10 mouse cellular contexts compared by ENCODE assay signal in the genomic region with DNA sequence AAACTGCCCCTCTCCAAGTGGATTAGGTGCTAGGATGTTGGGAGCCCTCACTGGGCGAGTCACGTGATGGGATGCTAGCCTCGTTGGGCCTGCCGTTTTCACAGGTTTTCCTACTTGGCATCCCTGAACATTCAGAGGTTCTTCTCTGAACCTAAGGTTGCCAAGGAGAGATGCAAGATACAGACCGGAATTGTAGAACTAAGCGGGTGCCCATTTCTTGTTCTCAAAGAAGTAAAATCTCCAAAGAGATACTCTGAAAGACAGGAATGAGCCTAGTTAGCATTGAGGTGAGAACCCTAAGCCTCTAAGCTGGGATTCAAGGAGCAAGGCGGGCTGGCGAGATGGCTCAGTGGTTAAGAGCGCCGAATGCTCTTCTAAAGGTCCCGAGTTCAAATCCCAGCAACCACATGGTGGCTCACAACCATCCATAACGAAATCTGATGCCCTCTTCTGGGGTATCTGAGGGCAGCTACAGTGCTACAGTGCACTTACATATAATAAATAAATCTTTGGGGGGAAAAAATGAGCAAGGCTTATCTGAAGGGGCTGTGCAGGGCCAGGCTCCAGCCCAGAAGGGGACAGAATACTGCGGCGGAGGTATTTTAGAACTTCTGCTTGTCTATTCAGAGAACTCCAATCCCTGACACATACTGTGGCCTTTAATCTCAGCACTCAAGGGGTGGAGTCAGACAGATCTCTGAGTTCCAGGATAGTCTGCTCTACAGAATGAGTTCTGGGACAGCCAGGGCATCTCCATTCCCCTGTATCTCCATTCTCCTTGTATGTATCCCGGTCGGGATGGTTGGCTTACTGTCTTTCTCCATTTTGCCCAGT. TPM values are rescaled to one million over a fixed set of nuclear protein-coding genes. Genes with fewer than 3 reads are reported as not detected.
A peak's percentile ranks its signal among the peaks of the same experiment; 100 is the strongest.
DNase-seq lines count a peak whose midpoint lies in the region; ATAC-seq and TF ChIP-seq lines count a peak whose summit lies in the region.
"Had no signal": no experiment of that assay in that cellular context is flagged by ENCODE, and none has a peak within 500 bp of the region (broad histone marks: within the 10 kb centered on the region; RNA-seq: fewer than 3 reads in every experiment).

No protein-coding gene starts in this region.

- H3K36me3 ChIP-seq in embryonic facial prominence, embryonic 12.5 days: no peaks in the 10 kb centered on the region
- H3K36me3 ChIP-seq in limb, embryonic 10.5 days: no peaks in the 10 kb centered on the region
- no peaks in the 10 kb centered on the region for H3K36me3 ChIP-seq in neural tube, embryonic 12.5 days
- H3K36me3 ChIP-seq in thymus, adult 2 months (ENCODE audit: control insufficient read depth, insufficient read depth, low read length): no peaks in the 10 kb centered on the region

- 86% methylated on average over 16 of the region's 16 CpGs for WGBS in embryonic facial prominence, embryonic 12.5 days
- 83% methylated on average over 16 of the region's 16 CpGs for WGBS in limb, embryonic 10.5 days
- 87% methylated on average over 16 of the region's 16 CpGs for WGBS in neural tube, embryonic 12.5 days
- 88% methylated on average over 16 of the region's 16 CpGs for WGBS in thymus, adult 2 months

- no peak for TF ChIP-seq POLR2A in thymus, adult 2 months (IDR thresholded peaks at IDR 0.05; ENCODE audit: control insufficient read depth, extremely low read depth, insufficient read depth, low read length, poor library complexity)

- H3K27me3 ChIP-seq in embryonic facial prominence, embryonic 12.5 days: 0 out of 2 replicates have a peak, but pooled peaks cover 2% of the 10 kb centered on the region
- peaks cover 39% of the 10 kb centered on the region; the same call in 1 of the 2 replicates for H3K27me3 ChIP-seq in limb, embryonic 10.5 days (ENCODE audit: low read depth, poor library complexity, severe bottlenecking)
- no peaks in the 10 kb centered on the region for H3K27me3 ChIP-seq in neural tube, embryonic 12.5 days (replicated peaks)
- no peaks in the 10 kb centered on the region for H3K27me3 ChIP-seq in thymus, adult 2 months (ENCODE audit: control insufficient read depth, insufficient read depth, low read length)

- no peak overlapping the region for H3K4me3 ChIP-seq in layer of hippocampus, adult 2 months
- no peak overlapping the region for H3K4me3 ChIP-seq in embryonic facial prominence, embryonic 12.5 days
- peak overlapping the region; percentile 41 for H3K4me3 ChIP-seq in limb, embryonic 10.5 days
- H3K4me3 ChIP-seq in neural tube, embryonic 12.5 days: no peak overlapping the region
- H3K4me3 ChIP-seq in thymus, adult 2 months (ENCODE audit: control insufficient read depth, insufficient read depth, low read length): no peak overlapping the region

- DNase-seq in layer of hippocampus, adult 2 months (ENCODE audit: low spot score in 2 of 2): no peak
- DNase-seq in layer of hippocampus, adult 8-10 months (ENCODE audit: low spot score in 2 of 2): no peak
- DNase-seq in limb, embryonic 10.5 days (ENCODE audit: low spot score): no peak
- DNase-seq in thymus, adult 2 months: no peak
- DNase-seq in adrenal gland, postnatal 25 days: no peak
- DNase-seq in kidney, adult 18-20 months: no peak
- DNase-seq: layer of hippocampus, adult 9-11 months; right cerebral cortex, postnatal 25 days had no signal

- peak overlapping the region; percentile 48 for H3K4me2 ChIP-seq in embryonic facial prominence, embryonic 12.5 days (replicated peaks)
- H3K4me2 ChIP-seq in neural tube, embryonic 12.5 days (replicated peaks): peak overlapping the region; percentile 54

- no peak for TF ChIP-seq CTCF in layer of hippocampus, adult 2 months (conservative IDR thresholded peaks at IDR 0.05)
- no peak for TF ChIP-seq CTCF in thymus, adult 2 months (IDR thresholded peaks at IDR 0.05; ENCODE audit: borderline replicate concordance, control insufficient read depth, extremely low read depth, insufficient read depth, low read length, poor library complexity)

- ATAC-seq in embryonic facial prominence, embryonic 12.5 days (ENCODE audit: insufficient number of reproducible peaks, insufficient read depth, low FRiP score, low TSS enrichment): no peak
- no peak for ATAC-seq in neural tube, embryonic 12.5 days (ENCODE audit: low FRiP score, low read depth)

- peak overlapping the region; percentile 28; the same call in 1 of the 2 replicates for H3K27ac ChIP-seq in layer of hippocampus, adult 2 months
- no peak overlapping the region for H3K27ac ChIP-seq in embryonic facial prominence, embryonic 12.5 days
- 0 out of 2 replicates have a peak overlapping the region, but pooled peaks have one; percentile 38 for H3K27ac ChIP-seq in limb, embryonic 10.5 days
- H3K27ac ChIP-seq in neural tube, embryonic 12.5 days: no peak overlapping the region
- no peak overlapping the region for H3K27ac ChIP-seq in thymus, adult 2 months (ENCODE audit: control insufficient read depth, insufficient read depth, low read length)

- H3K4me1 ChIP-seq in embryonic facial prominence, embryonic 12.5 days: peaks cover 8% of the 10 kb centered on the region; the same call in 1 of the 2 replicates
- peaks cover 26% of the 10 kb centered on the region for H3K4me1 ChIP-seq in limb, embryonic 10.5 days
- H3K4me1 ChIP-seq in neural tube, embryonic 12.5 days: peaks cover 11% of the 10 kb centered on the region; the same call in 1 of the 2 replicates
- H3K4me1 ChIP-seq in thymus, adult 2 months (replicated peaks; ENCODE audit: control insufficient read depth, insufficient read depth, low read length): peaks cover 16% of the 10 kb centered on the region

- H3K9ac ChIP-seq in embryonic facial prominence, embryonic 12.5 days: no peak overlapping the region
- H3K9ac ChIP-seq in neural tube, embryonic 12.5 days: no peak overlapping the region

- no peaks in the 10 kb centered on the region for H3K9me3 ChIP-seq in embryonic facial prominence, embryonic 12.5 days
- no peaks in the 10 kb centered on the region for H3K9me3 ChIP-seq in limb, embryonic 10.5 days (replicated peaks)
- H3K9me3 ChIP-seq in neural tube, embryonic 12.5 days: no peaks in the 10 kb centered on the region

RNA-seq across cellular contexts. Expression of gene Cpsf6, which starts 37.0 kb away (rescaled TPM):
- total RNA-seq in layer of hippocampus, adult 2 months (2021): 100 to 1,000 TPM; 111 to 116 TPM
- 100 to 1,000 TPM; 104 to 124 (median 117) TPM for total RNA-seq in layer of hippocampus, adult 8-10 months (2022)
- polyA plus RNA-seq in embryonic facial prominence, embryonic 12.5 days (2016; fragmentation: Nextera tagmentation; extraction: Ambion mirVana): 210 and 213 TPM in 2 replicates
- 230 and 235 TPM in 2 replicates for polyA plus RNA-seq in limb, embryonic 10.5 days (2016; fragmentation: Nextera tagmentation; extraction: Ambion mirVana)
- polyA plus RNA-seq in neural tube, embryonic 12.5 days (2016; fragmentation: Nextera tagmentation; extraction: Ambion mirVana): 216 and 225 TPM in 2 replicates
- 171 and 218 TPM in 2 replicates for polyA plus RNA-seq in thymus, adult 2 months (2012; rRNA removed)
- total RNA-seq in adrenal gland, postnatal 25 days (2021): 86.5 and 98.2 TPM in 2 replicates

Comparison
In these comparisons a context has a peak if more than half of its experiments do, and no peak if none do; other contexts are left out.
1. H3K27ac ChIP-seq: peak in layer of hippocampus, adult 2 months (single experiment) and limb, embryonic 10.5 days (single experiment); none in embryonic facial prominence, embryonic 12.5 days (single experiment), neural tube, embryonic 12.5 days (single experiment) and thymus, adult 2 months (single experiment).